21 mouse cellular contexts compared by ENCODE assay signal in the genomic region with DNA sequence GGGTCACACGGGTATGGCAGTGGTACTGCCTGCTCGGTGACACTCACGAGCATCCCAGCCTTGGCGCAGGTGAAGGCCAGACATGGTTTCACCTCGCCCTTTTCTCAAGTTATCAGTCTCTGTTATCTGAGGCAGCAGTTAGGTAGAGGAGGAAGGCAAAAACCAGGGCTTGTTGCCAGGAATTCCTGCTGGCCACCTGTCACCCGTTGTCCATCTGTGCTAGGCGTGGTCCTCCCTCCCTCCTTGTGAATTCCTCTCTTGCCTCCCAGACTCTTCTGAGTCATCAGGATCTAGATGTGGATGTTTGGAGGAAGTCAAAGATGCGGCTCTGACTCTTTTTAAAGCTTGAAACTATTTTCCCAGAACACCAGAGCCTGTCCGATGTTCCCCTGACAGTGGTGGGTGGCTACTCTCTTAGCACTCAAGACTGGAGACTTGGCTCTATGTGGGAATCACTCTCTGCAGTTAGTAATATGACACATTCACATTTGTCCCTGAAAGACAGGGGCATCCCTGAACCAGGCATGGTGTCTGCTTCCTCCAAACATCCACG. TPM values are rescaled to one million over a fixed set of nuclear protein-coding genes. Genes with fewer than 3 reads are reported as not detected.
DNase-seq lines count a peak whose midpoint lies in the region; ATAC-seq lines count a peak whose summit lies in the region.
"Had no signal": no experiment of that assay in that cellular context is flagged by ENCODE, and none has a peak within 500 bp of the region (broad histone marks: within the 10 kb centered on the region; RNA-seq: fewer than 3 reads in every experiment).

No protein-coding gene starts in this region.

- H3K27me3 ChIP-seq in forebrain, embryonic 13.5 days, result no peaks in the 10 kb centered on the region
- H3K27me3 ChIP-seq: kidney, embryonic 15.5 days; limb, embryonic 13.5 days; midbrain, embryonic 13.5 days had no signal

- H3K9ac ChIP-seq in forebrain, embryonic 13.5 days, result no peak overlapping the region
- H3K9ac ChIP-seq: kidney, embryonic 15.5 days; limb, embryonic 13.5 days; liver, embryonic 14.5 days; midbrain, embryonic 13.5 days had no signal

- no peak overlapping the region for H3K4me2 ChIP-seq in forebrain, embryonic 13.5 days
- H3K4me2 ChIP-seq: kidney, embryonic 15.5 days; limb, embryonic 13.5 days; midbrain, embryonic 13.5 days had no signal

- H3K9me3 ChIP-seq in forebrain, embryonic 13.5 days (replicated peaks), result no peaks in the 10 kb centered on the region
- H3K9me3 ChIP-seq: kidney, embryonic 15.5 days; limb, embryonic 13.5 days; midbrain, embryonic 13.5 days had no signal

- ATAC-seq in forebrain, embryonic 13.5 days, result no peak
- ATAC-seq: midbrain, embryonic 13.5 days had no signal

- H3K27ac ChIP-seq in forebrain, embryonic 13.5 days, result no peak overlapping the region
- H3K27ac ChIP-seq: kidney, embryonic 15.5 days; left cerebral cortex, adult 2 months; limb, embryonic 13.5 days; liver, embryonic 14.5 days; midbrain, embryonic 13.5 days had no signal

- 0 out of 2 replicates have a peak, but pooled peaks cover 5% of the 10 kb centered on the region for H3K4me1 ChIP-seq in forebrain, embryonic 13.5 days
- H3K4me1 ChIP-seq: kidney, embryonic 15.5 days; limb, embryonic 13.5 days had no signal

- peak; percentile 47 to 51 for DNase-seq in frontal cortex, postnatal 36 days (ENCODE audit: low spot score in 2 of 2)
- DNase-seq in frontal cortex, postnatal 10 days (ENCODE audit: low spot score in 2 of 2), result no peak
- DNase-seq in right cerebral cortex, adult 2 months (ENCODE audit: low spot score in 2 of 2), result peak; percentile 57 to 59
- no peak for DNase-seq in right cerebral cortex, postnatal 10 days (ENCODE audit: low spot score in 2 of 2)
- DNase-seq in cerebellum, adult 9-11 months, result peak; percentile 96
- peak; percentile 37 to 41 for DNase-seq in right cerebral cortex, postnatal 36 days (ENCODE audit: low spot score in 2 of 2)
- DNase-seq in gastrocnemius, postnatal 4 days (ENCODE audit: low spot score in 2 of 2), result no peak
- DNase-seq: adrenal gland, postnatal 36 days; heart, postnatal 4 days; thymus, adult 2 months had no signal

- WGBS in forebrain, embryonic 13.5 days, result 78% methylated on average over 10 of the region's 10 CpGs

- H3K36me3 ChIP-seq in forebrain, embryonic 13.5 days (ENCODE audit: poor library complexity, severe bottlenecking), result no peaks in the 10 kb centered on the region
- H3K36me3 ChIP-seq: kidney, embryonic 15.5 days; limb, embryonic 13.5 days; midbrain, embryonic 13.5 days had no signal

- H3K4me3 ChIP-seq in forebrain, embryonic 13.5 days, result no peak overlapping the region
- H3K4me3 ChIP-seq: kidney, embryonic 15.5 days; left cerebral cortex, adult 2 months; limb, embryonic 13.5 days; midbrain, embryonic 13.5 days had no signal

RNA-seq across cellular contexts. Expression of a gene that starts 1.9 kb away (rescaled TPM):
- polyA plus RNA-seq in forebrain, embryonic 13.5 days (2015; fragmentation: Nextera tagmentation; extraction: Ambion mirVana), result 0.52 and 0.54 TPM in 2 replicates
- not detected for total RNA-seq in gastrocnemius, postnatal 4 days (2021)
- total RNA-seq: adrenal gland, postnatal 36 days; granulocyte monocyte progenitor cell, adult 5-6 weeks; heart, postnatal 4 days; left cerebral cortex, adult 2 months; megakaryocyte progenitor cell, adult 5-6 weeks had no signal
- polyA plus RNA-seq: heart, embryonic 14.5 days; limb, embryonic 13.5 days had no signal

RNA-seq across cellular contexts. Expression of a gene that starts 12.7 kb away (rescaled TPM):
- polyA plus RNA-seq in forebrain, embryonic 13.5 days (2015; fragmentation: Nextera tagmentation; extraction: Ambion mirVana), result not detected in 2 replicates
- total RNA-seq in gastrocnemius, postnatal 4 days (2021), result not detected
- total RNA-seq: adrenal gland, postnatal 36 days; granulocyte monocyte progenitor cell, adult 5-6 weeks; heart, postnatal 4 days; left cerebral cortex, adult 2 months; megakaryocyte progenitor cell, adult 5-6 weeks had no signal
- polyA plus RNA-seq: forebrain, embryonic 11.5 days; heart, embryonic 14.5 days; limb, embryonic 13.5 days; liver, embryonic 14.5 days; midbrain, embryonic 13.5 days had no signal

RNA-seq across cellular contexts. Expression of a gene that starts 33.7 kb away (rescaled TPM):
- polyA plus RNA-seq in forebrain, embryonic 13.5 days (2015; fragmentation: Nextera tagmentation; extraction: Ambion mirVana), result not detected in 2 replicates
- not detected for total RNA-seq in gastrocnemius, postnatal 4 days (2021)
- total RNA-seq: adrenal gland, postnatal 36 days; granulocyte monocyte progenitor cell, adult 5-6 weeks; heart, postnatal 4 days; left cerebral cortex, adult 2 months; megakaryocyte progenitor cell, adult 5-6 weeks had no signal
- polyA plus RNA-seq: forebrain, embryonic 11.5 days; heart, embryonic 14.5 days; limb, embryonic 13.5 days; liver, embryonic 14.5 days; lung, embryonic 16.5 days; midbrain, embryonic 13.5 days had no signal

Comparison
In these comparisons a context has a peak if more than half of its experiments do, and no peak if none do; other contexts are left out.
1. DNase-seq: peak in frontal cortex, postnatal 36 days (2 of 2), right cerebral cortex, adult 2 months (2 of 2), cerebellum, adult 9-11 months (single experiment) and right cerebral cortex, postnatal 36 days (2 of 2); none in frontal cortex, postnatal 10 days (0 of 2), right cerebral cortex, postnatal 10 days (0 of 2) and gastrocnemius, postnatal 4 days (0 of 2).